Mouse (Mus musculus): ENCODE results near the gene Gng3. TPM values are rescaled to one million over a fixed set of nuclear protein-coding genes. Genes with fewer than 3 reads are reported as not detected.
A peak's percentile ranks its signal among the peaks of the same experiment; 100 is the strongest.
"Not testable (repeated sequence)": the region's sequence is repeated elsewhere in the genome, so short reads cannot be mapped to it uniquely, and the experiment has no call there.

The Gng3 gene
- polyA plus RNA-seq, 1 experiment from 2014 or later = 7.5 TPM

DNA sequence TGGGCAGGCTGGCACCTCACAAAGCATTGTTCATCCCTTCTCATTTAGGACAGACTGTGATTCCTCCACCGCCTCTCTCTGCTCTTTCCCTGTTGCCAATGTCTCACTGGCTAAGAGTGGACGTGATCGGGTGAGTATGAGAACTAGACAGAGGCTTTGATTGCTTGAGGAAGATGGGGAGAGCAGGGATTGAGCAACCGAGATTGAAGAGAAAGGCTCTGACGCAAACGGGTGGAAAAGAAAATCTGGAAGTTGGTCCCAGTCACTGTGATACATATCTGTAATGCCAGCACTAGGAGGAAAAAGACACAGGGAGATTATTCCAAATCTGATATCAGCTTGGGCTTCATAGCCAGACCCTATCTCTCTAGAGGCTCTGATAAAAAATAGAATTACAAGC is 4.0 kb upstream of the Gng3 start:
- Histone ChIP-seq H3K4me2 (replicated peaks) (no peak overlapping the region), H3K36me3 (peaks cover 23% of the 10 kb centered on the region), H3K9ac (no peak overlapping the region), H3K27me3 (no peaks in the 10 kb centered on the region), H3K4me3 (replicated peaks) (no peak overlapping the region), H3K27ac (replicated peaks) (no peak overlapping the region), H3K4me1 (peaks cover 31% of the 10 kb centered on the region), H3K9me3 (replicated peaks) (no peaks in the 10 kb centered on the region)
- ATAC-seq (ENCODE audit: insufficient number of reproducible peaks, low FRiP score, low TSS enrichment, low read depth) = no peak
- WGBS = 83% methylated on average over 6 of the region's 6 CpGs

- ATAC-seq (ENCODE audit: insufficient number of reproducible peaks, low FRiP score, low TSS enrichment, low read depth) = no peak
- peak overlapping the region; percentile 45 for H3K4me3 ChIP-seq (replicated peaks)
- H3K27me3 ChIP-seq = no peaks in the 10 kb centered on the region
- peak overlapping the region; percentile 73 for H3K4me2 ChIP-seq (replicated peaks)
- peaks cover 4% of the 10 kb centered on the region for H3K36me3 ChIP-seq
- H3K9me3 ChIP-seq (replicated peaks) = no peaks in the 10 kb centered on the region
- WGBS = 93% methylated on average over 7 of the region's 7 CpGs
- peaks cover 32% of the 10 kb centered on the region for H3K4me1 ChIP-seq
- H3K27ac ChIP-seq (replicated peaks) = no peak overlapping the region
- H3K9ac ChIP-seq = peak overlapping the region; percentile 54
Measured at GRCm38 (mm10) chr19:8841012-8841411, 2.0 kb upstream of the Gng3 start.

GRCm38 (mm10) chr19:8839908-8840791 is 1.2 kb upstream of the Gng3 start:
- 24% methylated on average over 29 of the region's 29 CpGs for WGBS
- H3K9ac ChIP-seq = peak overlapping the region; percentile 54
- peak; percentile 56 for ATAC-seq (ENCODE audit: insufficient number of reproducible peaks, low FRiP score, low TSS enrichment, low read depth)

DNA sequence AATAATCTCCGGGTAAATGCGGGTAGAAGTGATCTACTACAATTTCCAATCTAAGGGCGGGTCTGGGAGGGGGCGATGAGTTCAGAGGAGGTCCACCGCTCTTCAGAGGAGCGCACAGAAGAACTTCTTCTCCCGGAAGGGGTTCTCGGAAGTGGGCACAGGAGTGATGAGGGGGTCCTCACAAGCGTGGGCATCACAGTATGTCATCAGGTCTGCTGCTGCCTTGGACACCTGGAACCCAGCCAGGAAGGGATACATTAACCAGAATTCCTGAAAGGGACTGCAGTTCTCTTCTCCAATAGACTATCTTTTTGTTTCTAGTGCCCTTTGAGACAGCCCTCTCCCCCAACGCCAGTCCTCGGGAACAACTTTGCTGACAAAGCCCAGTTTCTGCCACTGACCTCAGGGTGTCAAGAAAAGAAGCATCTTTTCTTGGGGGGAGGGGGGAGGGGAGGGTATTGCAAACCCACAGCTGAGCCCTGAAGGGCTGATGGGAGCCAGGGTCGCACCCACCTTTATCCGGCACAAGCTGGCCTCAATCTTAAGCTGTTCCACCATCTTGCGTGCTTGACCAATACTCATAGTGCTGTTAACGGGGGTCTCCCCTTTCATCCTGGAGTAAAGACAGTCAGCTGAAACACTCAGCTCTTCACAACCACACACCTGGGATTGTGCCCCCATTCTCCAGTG is 808 bp downstream of the Gng3 start:
- whole genome bisulfite sequencing = 19% methylated on average over 15 of the region's 15 CpGs
- peaks cover 32% of the 10 kb centered on the region for H3K4me1 ChIP-seq
- no peak for ATAC-seq (ENCODE audit: insufficient number of reproducible peaks, low FRiP score, low TSS enrichment, low read depth)
- no peaks in the 10 kb centered on the region for H3K27me3 ChIP-seq
- peak overlapping the region; percentile 98 for H3K27ac ChIP-seq (replicated peaks)
- peak overlapping the region; percentile 88 for H3K4me2 ChIP-seq (replicated peaks)
- peak overlapping the region; percentile 61 for H3K4me3 ChIP-seq (replicated peaks)
- peaks cover 25% of the 10 kb centered on the region for H3K36me3 ChIP-seq
- no peaks in the 10 kb centered on the region for H3K9me3 ChIP-seq (replicated peaks)
- H3K9ac ChIP-seq = peak overlapping the region; percentile 80

More at GRCm38 (mm10) chr19:8839908-8840791, 1.2 kb upstream of the Gng3 start:
- no peaks in the 10 kb centered on the region for H3K27me3 ChIP-seq
- H3K4me2 ChIP-seq (replicated peaks) = peak overlapping the region; percentile 73
- no peak overlapping the region for H3K27ac ChIP-seq (replicated peaks)
- peak overlapping the region; percentile 45 for H3K4me3 ChIP-seq (replicated peaks)
- no peaks in the 10 kb centered on the region for H3K9me3 ChIP-seq (replicated peaks)
- H3K36me3 ChIP-seq = peaks cover 6% of the 10 kb centered on the region
- H3K4me1 ChIP-seq = peaks cover 32% of the 10 kb centered on the region

DNA sequence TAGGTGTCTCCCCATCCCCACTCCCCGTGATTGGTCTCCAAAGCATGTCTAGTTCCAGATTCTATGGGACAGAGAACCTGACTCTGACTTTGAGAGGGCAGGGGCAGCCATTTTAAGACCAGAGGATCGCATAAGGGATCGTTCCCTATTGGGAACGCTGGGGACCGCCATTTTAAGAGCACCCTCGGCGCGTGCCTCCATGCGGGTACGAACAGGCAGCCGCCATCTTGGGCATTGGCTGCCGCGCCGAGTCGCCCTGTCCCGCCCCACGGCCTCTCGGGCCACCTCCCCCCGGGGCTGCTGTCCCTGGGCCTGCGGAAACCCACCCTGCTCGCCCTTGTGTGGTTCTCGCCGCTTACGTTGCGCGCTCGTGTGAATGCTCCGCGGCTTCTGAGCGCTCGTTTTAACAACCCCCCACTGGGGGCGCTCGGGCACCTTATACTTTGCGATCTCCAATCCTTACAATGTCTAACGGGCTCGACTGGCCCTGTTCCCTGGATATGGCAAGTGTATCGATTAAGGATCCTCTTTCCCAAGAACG is 1.7 kb downstream of the Gng3 start, which contains the start of gene Bscl2:
Gene Bscl2 (plus strand): TSS at position 217 of the 541 bp plus-strand sequence.
- ATAC-seq (ENCODE audit: insufficient number of reproducible peaks, low FRiP score, low TSS enrichment, low read depth) = peak; percentile 78
- Histone ChIP-seq H3K36me3 (peaks cover 34% of the 10 kb centered on the region), H3K27me3 (no peaks in the 10 kb centered on the region), H3K9ac (peak within 1 kb of the TSS; percentile 80), H3K4me3 (replicated peaks) (peak within 1 kb of the TSS; percentile 61), H3K27ac (replicated peaks) (peak within 1 kb of the TSS; percentile 98), H3K4me2 (replicated peaks) (peak within 1 kb of the TSS; percentile 88), H3K4me1 (peaks cover 32% of the 10 kb centered on the region), H3K9me3 (replicated peaks) (no peaks in the 10 kb centered on the region)
- WGBS = under 1% methylated on average over 38 of the region's 38 CpGs

DNA sequence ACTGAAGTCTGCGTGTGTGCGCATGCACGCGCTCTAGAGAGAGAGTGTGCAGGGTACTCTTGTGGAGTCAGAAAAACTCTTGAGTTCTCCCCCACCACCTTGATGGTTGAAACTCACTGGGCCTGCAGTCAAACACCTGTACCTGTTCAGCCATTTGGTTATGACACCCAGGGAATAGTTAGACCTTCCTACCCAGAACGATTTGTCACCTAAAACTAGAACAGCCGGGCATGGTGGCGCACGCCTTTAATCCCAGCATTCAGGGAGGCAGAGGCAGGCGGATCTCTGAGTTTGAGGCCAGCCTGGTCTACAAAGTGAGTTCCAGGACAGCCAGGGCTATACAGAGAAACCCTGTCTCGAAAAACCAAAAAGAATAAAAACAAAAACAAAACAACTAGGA is 2.7 kb downstream of the Gng3 start:
- Histone ChIP-seq H3K4me1 (peaks cover 32% of the 10 kb centered on the region), H3K27ac (replicated peaks) (peak overlapping the region; percentile 98; the same call in 1 of the 2 replicates), H3K36me3 (peaks cover 43% of the 10 kb centered on the region)
- not testable (repeated sequence) for H3K9me3 ChIP-seq (replicated peaks); H3K4me2 ChIP-seq (replicated peaks); H3K9ac ChIP-seq; ATAC-seq (ENCODE audit: insufficient number of reproducible peaks, low FRiP score, low TSS enrichment, low read depth); H3K27me3 ChIP-seq; H3K4me3 ChIP-seq (replicated peaks)
- 97% methylated on average over 10 of the region's 10 CpGs for WGBS

- no peak for ATAC-seq (ENCODE audit: insufficient number of reproducible peaks, low FRiP score, low TSS enrichment, low read depth)
- Histone ChIP-seq H3K4me2 (replicated peaks) (no peak overlapping the region), H3K27me3 (no peaks in the 10 kb centered on the region), H3K27ac (replicated peaks) (no peak overlapping the region), H3K9ac (no peak overlapping the region), H3K36me3 (peaks cover 76% of the 10 kb centered on the region), H3K4me1 (peaks cover 3% of the 10 kb centered on the region), H3K9me3 (replicated peaks) (no peaks in the 10 kb centered on the region), H3K4me3 (replicated peaks) (no peak overlapping the region)
- 83% methylated on average over 4 of the region's 4 CpGs for WGBS
Measured at GRCm38 (mm10) chr19:8832971-8833370, 6.0 kb downstream of the Gng3 start.

- Histone ChIP-seq H3K36me3 (peaks cover 93% of the 10 kb centered on the region), H3K4me3 (replicated peaks) (no peak overlapping the region), H3K27me3 (no peaks in the 10 kb centered on the region), H3K9ac (no peak overlapping the region), H3K9me3 (replicated peaks) (no peaks in the 10 kb centered on the region), H3K4me1 (0 out of 2 replicates have a peak, but pooled peaks cover 3% of the 10 kb centered on the region), H3K4me2 (replicated peaks) (no peak overlapping the region), H3K27ac (replicated peaks) (no peak overlapping the region)
- ATAC-seq (ENCODE audit: insufficient number of reproducible peaks, low FRiP score, low TSS enrichment, low read depth) = no peak
- WGBS = 77% methylated on average over 11 of the region's 11 CpGs
Measured at GRCm38 (mm10) chr19:8831262-8831661, 7.7 kb downstream of the Gng3 start.

DNA sequence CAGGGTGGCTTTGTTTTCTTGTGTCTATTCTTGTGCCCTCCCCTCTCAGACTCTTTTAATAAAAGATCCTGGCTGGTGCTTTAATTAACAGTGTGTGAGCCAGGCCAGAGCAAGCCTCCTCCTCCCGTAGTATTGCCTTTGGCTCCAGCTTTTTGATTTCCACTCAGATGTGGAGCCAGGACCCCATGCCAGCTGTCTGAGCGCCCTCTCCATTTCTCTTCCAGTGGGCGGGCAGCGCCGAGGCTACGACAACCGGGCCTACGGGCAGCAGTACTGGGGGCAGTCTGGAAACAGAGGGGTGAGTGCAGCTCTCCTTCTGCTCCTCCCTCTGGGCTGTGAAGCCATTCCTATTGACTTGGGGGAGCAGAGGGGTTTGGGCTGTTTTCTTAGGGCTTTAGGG is 8.3 kb downstream of the Gng3 start:
- Histone ChIP-seq H3K27ac (replicated peaks) (no peak overlapping the region), H3K9ac (no peak overlapping the region), H3K36me3 (peaks cover 98% of the 10 kb centered on the region), H3K27me3 (no peaks in the 10 kb centered on the region), H3K9me3 (replicated peaks) (no peaks in the 10 kb centered on the region), H3K4me3 (replicated peaks) (no peak overlapping the region), H3K4me1 (0 out of 2 replicates have a peak, but pooled peaks cover 3% of the 10 kb centered on the region), H3K4me2 (replicated peaks) (no peak overlapping the region)
- no peak; the same call in 1 of the 2 replicates for ATAC-seq (ENCODE audit: insufficient number of reproducible peaks, low FRiP score, low TSS enrichment, low read depth)
- WGBS = 91% methylated on average over 8 of the region's 8 CpGs

DNA sequence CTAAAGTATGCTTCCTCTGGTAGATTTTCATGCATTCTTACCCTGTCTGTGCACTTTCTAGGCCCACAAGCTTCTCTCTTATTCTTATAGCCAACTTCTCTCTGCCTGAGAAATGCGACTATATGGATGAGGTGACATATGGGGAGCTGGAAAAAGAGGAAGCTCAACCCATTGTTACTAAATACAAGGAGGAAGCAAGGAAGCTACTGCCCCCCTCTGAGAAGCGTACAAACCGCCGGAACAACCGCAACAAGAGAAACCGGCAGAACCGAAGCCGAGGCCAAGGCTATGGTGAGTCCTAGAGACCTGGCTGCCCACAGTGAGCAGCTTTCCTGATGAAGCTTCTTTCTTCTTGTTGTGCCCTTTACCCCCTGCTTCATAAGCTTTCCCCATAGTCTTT is 9.3 kb downstream of the Gng3 start, which contains the start of gene AC129217.1:
Gene AC129217.1 (plus strand): TSS at position 114 of the 400 bp plus-strand sequence.
- Histone ChIP-seq H3K27ac (replicated peaks) (no peak within 1 kb of the TSS), H3K9ac (no peak within 1 kb of the TSS), H3K36me3 (peaks cover 97% of the 10 kb centered on the region), H3K4me1 (0 out of 2 replicates have a peak, but pooled peaks cover 3% of the 10 kb centered on the region), H3K9me3 (replicated peaks) (no peaks in the 10 kb centered on the region), H3K4me3 (replicated peaks) (no peak within 1 kb of the TSS), H3K4me2 (replicated peaks) (no peak within 1 kb of the TSS), H3K27me3 (no peaks in the 10 kb centered on the region)
- WGBS = 86% methylated on average over 8 of the region's 8 CpGs
- ATAC-seq (ENCODE audit: insufficient number of reproducible peaks, low FRiP score, low TSS enrichment, low read depth) = no peak

- ATAC-seq (ENCODE audit: insufficient number of reproducible peaks, low FRiP score, low TSS enrichment, low read depth) = no peak
- peak overlapping the region; percentile 99 for H3K4me3 ChIP-seq (replicated peaks)
- H3K27ac ChIP-seq (replicated peaks) = no peak overlapping the region
- peak overlapping the region; percentile 73 for H3K4me2 ChIP-seq (replicated peaks)
- H3K9me3 ChIP-seq (replicated peaks) = no peaks in the 10 kb centered on the region
- 69% methylated on average over 8 of the region's 8 CpGs for WGBS
- H3K27me3 ChIP-seq = no peaks in the 10 kb centered on the region
- no peak overlapping the region for H3K9ac ChIP-seq
- peaks cover 25% of the 10 kb centered on the region for H3K4me1 ChIP-seq
- peaks cover 49% of the 10 kb centered on the region for H3K36me3 ChIP-seq
Measured at GRCm38 (mm10) chr19:8822696-8823095, 16.3 kb downstream of the Gng3 start.

Data from embryonic facial prominence, embryonic 15.5 days (tissue).